Comparison of ENCODE assay signal across 22 mouse cellular contexts in genomic region chr9:72862186-72862585, GRCm38 (mm10). TPM values are rescaled to one million over a fixed set of nuclear protein-coding genes. Genes with fewer than 3 reads are reported as not detected.
DNase-seq lines count a peak whose midpoint lies in the region; ATAC-seq and TF ChIP-seq lines count a peak whose summit lies in the region.
"Had no signal": no experiment of that assay in that cellular context is flagged by ENCODE, and none has a peak within 500 bp of the region (broad histone marks: within the 10 kb centered on the region; RNA-seq: fewer than 3 reads in every experiment).

No protein-coding gene starts in this region.

- H3K4me1 ChIP-seq in embryonic facial prominence, embryonic 12.5 days, result 0 out of 2 replicates have a peak, but pooled peaks cover 3% of the 10 kb centered on the region
- peaks cover 29% of the 10 kb centered on the region for H3K4me1 ChIP-seq in embryonic facial prominence, embryonic 10.5 days
- H3K4me1 ChIP-seq: forebrain, embryonic 13.5 days had no signal

- H3K9ac ChIP-seq in embryonic facial prominence, embryonic 12.5 days, result no peak overlapping the region
- H3K9ac ChIP-seq: forebrain, embryonic 13.5 days; forebrain, embryonic 15.5 days; forebrain, postnatal 0 days had no signal

- H3K27me3 ChIP-seq in embryonic facial prominence, embryonic 12.5 days, result no peaks in the 10 kb centered on the region
- H3K27me3 ChIP-seq in embryonic facial prominence, embryonic 10.5 days (replicated peaks; ENCODE audit: low read depth, poor library complexity, severe bottlenecking), result no peaks in the 10 kb centered on the region
- H3K27me3 ChIP-seq: CH12.LX; forebrain, embryonic 15.5 days; Patski had no signal

- no peak for TF ChIP-seq CTCF in layer of hippocampus, adult 2 months (conservative IDR thresholded peaks at IDR 0.05)

- ATAC-seq in embryonic facial prominence, embryonic 12.5 days (ENCODE audit: insufficient number of reproducible peaks, insufficient read depth, low FRiP score, low TSS enrichment), result peak; percentile 56; the same call in 1 of the 2 replicates
- ATAC-seq: activated CD4-positive, CD25-positive, alpha-beta regulatory T cell, adult 4 months; CD4-positive, CD25-positive, alpha-beta regulatory T cell, adult 4 months; forebrain, embryonic 13.5 days; forebrain, embryonic 15.5 days; forebrain, postnatal 0 days; Patski had no signal

- no peak overlapping the region for H3K4me3 ChIP-seq in embryonic facial prominence, embryonic 12.5 days
- H3K4me3 ChIP-seq in embryonic facial prominence, embryonic 10.5 days, result no peak overlapping the region
- H3K4me3 ChIP-seq in layer of hippocampus, adult 2 months, result no peak overlapping the region
- H3K4me3 ChIP-seq: forebrain, embryonic 13.5 days; forebrain, embryonic 15.5 days had no signal

- peak overlapping the region; percentile 11; the same call in 1 of the 2 replicates for H3K27ac ChIP-seq in embryonic facial prominence, embryonic 12.5 days
- no peak overlapping the region for H3K27ac ChIP-seq in embryonic facial prominence, embryonic 10.5 days (replicated peaks)
- peak overlapping the region; percentile 75 for H3K27ac ChIP-seq in layer of hippocampus, adult 2 months
- H3K27ac ChIP-seq: forebrain, embryonic 13.5 days; forebrain, embryonic 15.5 days had no signal

- no peak for DNase-seq in embryonic facial prominence, embryonic 10.5 days (ENCODE audit: low spot score)
- no peak for DNase-seq in layer of hippocampus, adult 2 months (ENCODE audit: low spot score in 2 of 2)
- DNase-seq in layer of hippocampus, adult 11-12 months (ENCODE audit: low spot score), result no peak
- no peak for DNase-seq in thymus, postnatal 0 days (ENCODE audit: low spot score)
- DNase-seq: adrenal gland, adult 8-10 months; adrenal gland, postnatal 14 days; adrenal gland, postnatal 36 days; B cell, adult 2 months; cerebellum, adult 11-12 months; cerebellum, adult 2 months; cerebellum, adult 9-10 months; cerebellum, postnatal 10 days; cerebellum, postnatal 25 days; forebrain, postnatal 0 days had no signal

- WGBS in embryonic facial prominence, embryonic 12.5 days, result 83% methylated on average over 11 of the region's 11 CpGs
- WGBS in embryonic facial prominence, embryonic 10.5 days, result 86% methylated on average over 11 of the region's 11 CpGs

- no peaks in the 10 kb centered on the region for H3K9me3 ChIP-seq in embryonic facial prominence, embryonic 12.5 days
- H3K9me3 ChIP-seq in embryonic facial prominence, embryonic 10.5 days, result no peaks in the 10 kb centered on the region
- H3K9me3 ChIP-seq: forebrain, embryonic 13.5 days; forebrain, embryonic 15.5 days; G1E had no signal

- peaks cover 6% of the 10 kb centered on the region for H3K36me3 ChIP-seq in embryonic facial prominence, embryonic 12.5 days
- peaks cover 77% of the 10 kb centered on the region for H3K36me3 ChIP-seq in embryonic facial prominence, embryonic 10.5 days (replicated peaks)
- H3K36me3 ChIP-seq: forebrain, embryonic 15.5 days; G1E had no signal

- no peak overlapping the region for H3K4me2 ChIP-seq in embryonic facial prominence, embryonic 12.5 days (replicated peaks)
- H3K4me2 ChIP-seq: forebrain, embryonic 13.5 days; forebrain, embryonic 15.5 days had no signal

RNA-seq across cellular contexts. Expression of gene Prtg, which starts 55.5 kb away (rescaled TPM):
- polyA plus RNA-seq in embryonic facial prominence, embryonic 12.5 days (2016; fragmentation: Nextera tagmentation; extraction: Ambion mirVana), result 1.8 and 2.1 TPM in 2 replicates
- polyA plus RNA-seq in embryonic facial prominence, embryonic 10.5 days (2016; fragmentation: Nextera tagmentation; extraction: Ambion mirVana), result 9.5 and 15.1 TPM in 2 replicates
- 1 to 10 TPM; 3.2 to 3.3 TPM for total RNA-seq in layer of hippocampus, adult 2 months (2021)
- polyA plus RNA-seq in thymus, postnatal 0 days (2015; fragmentation: Nextera tagmentation; extraction: Ambion mirVana), result 0.13 and 0.17 TPM in 2 replicates
- total RNA-seq: CH12.LX had no signal
- polyA plus RNA-seq: activated CD4-positive, CD25-positive, alpha-beta regulatory T cell, adult 4 months; G1E had no signal
